Mouse (Mus musculus) hindbrain, postnatal 0 days (tissue): ENCODE data around the gene Atp1a4. TPM values are rescaled to one million over a fixed set of nuclear protein-coding genes. Genes with fewer than 3 reads are reported as not detected.

Experiments
- ATAC-seq: fragments of 200-750 bp; cut with Nextera tagmentation; 2 replicates; pipeline ENCODE4 v1.8.0; 2017; ENCODE audit warnings: mild to moderate bottlenecking, moderate TSS enrichment, moderate library complexity
- DNase-seq: peaks from one replicate; pipeline ENCODE4 v3.0.0-alpha.2; 2015; ENCODE audit warnings: low spot score
- H3K27ac ChIP-seq: fragments of 300-500 bp; sonication (generic); 2 replicates; pipeline ENCODE4 v1.5.1; 2014; ENCODE audit warnings: mild to moderate bottlenecking
- H3K27me3 ChIP-seq: fragments of 300-500 bp; sonication (generic); 2 replicates; pipeline ENCODE4 v1.6.1; 2014; ENCODE audit warnings: low read length, mixed read lengths; ENCODE audit not compliant: insufficient read depth
- H3K36me3 ChIP-seq: fragments of 300-500 bp; sonication (generic); 2 replicates; pipeline ENCODE4 v1.6.1; 2014; ENCODE audit warnings: low read length, mixed read lengths; ENCODE audit not compliant: insufficient read depth
- H3K4me1 ChIP-seq: fragments of 300-500 bp; sonication (generic); 2 replicates; pipeline ENCODE4 v1.6.1; 2014; ENCODE audit warnings: antibody characterized with exemption, low read length, mixed read lengths; ENCODE audit not compliant: insufficient read depth
- H3K4me2 ChIP-seq: fragments of 300-500 bp; sonication (generic); 2 replicates; pipeline ENCODE4 v1.6.1; 2014; ENCODE audit warnings: low read depth, mild to moderate bottlenecking, low read length, moderate library complexity, mixed read lengths
- H3K4me3 ChIP-seq: fragments of 300-500 bp; sonication (generic); 2 replicates; pipeline ENCODE4 v1.5.1; 2014; ENCODE audit warnings: low read length
- H3K9ac ChIP-seq: fragments of 300-500 bp; sonication (generic); replicated peaks from 2 replicates; pipeline ENCODE4 v1.6.1; 2014; ENCODE audit warnings: mild to moderate bottlenecking, low read length, moderate library complexity, mixed read lengths
- H3K9me3 ChIP-seq: fragments of 300-500 bp; sonication (generic); 2 replicates; pipeline ENCODE4 v1.6.1; 2016; ENCODE audit warnings: low read length, mixed read lengths
- CTCF ChIP-seq: IDR thresholded peaks from 2 replicates; pipeline ENCODE4 v1.5.1; 2016; ENCODE audit warnings: antibody characterized with exemption, control low read depth, low read depth
- WGBS: fragments of 180-500 bp; shearing (Covaris S2); extraction: QIAGEN DNeasy Blood & Tissue Kit; methylation state at CpG from one replicate; pipeline ENCODE4 v1.1.7; 2014; 5-methylcytosine and 5-hydroxymethylcytosine counted together
- polyA plus RNA-seq: library from polyadenylated mRNA; unstranded; fragments of >200 nt; fragmentation: Nextera tagmentation; extraction: Ambion mirVana; gene quantifications from 2 replicates; pipeline ENCODE4 v1.2.1, GENCODE M21; 2015
- total RNA-seq: library from RNA; depleted of rRNA; stranded (reverse); fragments of >200 nt; gene quantifications from 2 replicates; pipeline ENCODE4 v1.2.3, GENCODE M21; 2014

The Atp1a4 gene
- total and polyA plus RNA-seq, 2 experiments from 2014 or later: 0.05 to 0.10 TPM

DNA sequence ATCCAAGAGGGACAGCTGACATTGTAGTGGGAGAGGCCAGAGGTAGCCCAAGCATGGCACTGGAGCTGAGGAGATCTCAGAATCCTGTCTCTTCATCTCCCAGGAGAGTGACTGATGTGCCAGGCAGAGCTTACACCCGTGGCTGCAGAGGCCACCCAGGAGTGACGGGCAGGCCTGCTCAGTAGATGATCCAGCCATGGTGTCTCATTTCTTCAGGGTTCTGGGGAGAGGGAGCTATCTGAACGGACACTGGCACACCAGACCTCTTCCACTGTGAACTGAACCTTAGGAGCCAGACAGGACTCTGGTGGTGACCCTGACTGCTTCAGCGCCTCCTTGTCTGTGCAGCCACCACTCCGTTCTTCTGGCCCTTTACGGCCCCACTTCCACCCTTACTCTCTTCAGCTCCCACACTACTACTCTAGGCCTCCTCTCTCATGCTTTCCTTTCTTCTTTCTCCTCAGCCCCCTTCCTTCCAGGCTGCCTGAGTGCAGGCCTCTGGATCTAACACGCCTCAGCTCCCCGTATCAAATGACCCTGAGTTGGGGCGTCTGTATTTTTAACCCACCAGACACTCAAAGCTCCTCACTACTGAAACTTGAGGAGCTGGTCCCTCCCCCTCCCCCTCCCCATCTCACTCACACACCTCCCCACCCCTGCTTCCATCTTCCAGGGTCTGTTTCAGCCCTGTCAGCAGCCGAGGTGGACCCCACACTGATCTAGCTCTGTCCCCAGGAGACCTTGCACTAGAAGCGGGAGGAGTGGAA, 36.7 kb downstream of the Atp1a4 start:
- ATAC-seq: no peak
- no peak overlapping the region for H3K4me2 ChIP-seq
- TF ChIP-seq CTCF: no peak
- no peaks in the 10 kb centered on the region for H3K9me3 ChIP-seq
- no peak overlapping the region for H3K4me3 ChIP-seq
- no peaks in the 10 kb centered on the region for H3K27me3 ChIP-seq
- 0 out of 2 replicates have a peak, but pooled peaks cover 3% of the 10 kb centered on the region for H3K4me1 ChIP-seq
- H3K36me3 ChIP-seq: no peaks in the 10 kb centered on the region
- no peak for DNase-seq
- 45% methylated on average over 11 of the region's 11 CpGs for WGBS
- H3K27ac ChIP-seq: no peak overlapping the region
- no peak overlapping the region for H3K9ac ChIP-seq

DNA sequence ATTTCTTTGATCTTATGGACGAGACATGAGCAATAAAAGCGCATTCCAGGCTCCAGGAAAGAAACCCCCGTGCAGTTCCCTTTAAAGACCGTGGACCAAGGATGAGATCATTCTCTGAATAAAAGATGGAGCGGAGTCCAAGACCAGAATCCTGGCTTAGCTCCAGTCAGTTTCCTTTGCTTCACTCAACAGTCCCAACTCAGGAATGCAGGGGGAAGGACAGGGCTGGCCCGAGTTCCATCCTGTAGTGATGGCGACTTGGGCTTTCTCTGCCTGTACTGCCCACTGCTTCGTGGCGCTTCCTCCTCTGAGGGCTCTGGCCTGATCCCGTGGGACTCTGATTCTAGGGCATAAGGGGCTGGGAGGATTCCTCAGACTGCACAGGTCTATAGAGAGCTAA, 37.8 kb downstream of the Atp1a4 start:
- H3K4me1 ChIP-seq: 0 out of 2 replicates have a peak, but pooled peaks cover 3% of the 10 kb centered on the region
- ATAC-seq: peak; percentile 65
- 21% methylated on average over 10 of the region's 10 CpGs for WGBS
- H3K27ac ChIP-seq: 0 out of 2 replicates have a peak overlapping the region, but pooled peaks have one; percentile 56
- no peaks in the 10 kb centered on the region for H3K9me3 ChIP-seq
- no peaks in the 10 kb centered on the region for H3K36me3 ChIP-seq
- H3K4me2 ChIP-seq: no peak overlapping the region
- peak; percentile 81 for DNase-seq
- TF ChIP-seq CTCF: no peak; the same call in 1 of the 2 replicates
- no peak overlapping the region for H3K9ac ChIP-seq
- no peaks in the 10 kb centered on the region for H3K27me3 ChIP-seq
- H3K4me3 ChIP-seq: no peak overlapping the region

DNA sequence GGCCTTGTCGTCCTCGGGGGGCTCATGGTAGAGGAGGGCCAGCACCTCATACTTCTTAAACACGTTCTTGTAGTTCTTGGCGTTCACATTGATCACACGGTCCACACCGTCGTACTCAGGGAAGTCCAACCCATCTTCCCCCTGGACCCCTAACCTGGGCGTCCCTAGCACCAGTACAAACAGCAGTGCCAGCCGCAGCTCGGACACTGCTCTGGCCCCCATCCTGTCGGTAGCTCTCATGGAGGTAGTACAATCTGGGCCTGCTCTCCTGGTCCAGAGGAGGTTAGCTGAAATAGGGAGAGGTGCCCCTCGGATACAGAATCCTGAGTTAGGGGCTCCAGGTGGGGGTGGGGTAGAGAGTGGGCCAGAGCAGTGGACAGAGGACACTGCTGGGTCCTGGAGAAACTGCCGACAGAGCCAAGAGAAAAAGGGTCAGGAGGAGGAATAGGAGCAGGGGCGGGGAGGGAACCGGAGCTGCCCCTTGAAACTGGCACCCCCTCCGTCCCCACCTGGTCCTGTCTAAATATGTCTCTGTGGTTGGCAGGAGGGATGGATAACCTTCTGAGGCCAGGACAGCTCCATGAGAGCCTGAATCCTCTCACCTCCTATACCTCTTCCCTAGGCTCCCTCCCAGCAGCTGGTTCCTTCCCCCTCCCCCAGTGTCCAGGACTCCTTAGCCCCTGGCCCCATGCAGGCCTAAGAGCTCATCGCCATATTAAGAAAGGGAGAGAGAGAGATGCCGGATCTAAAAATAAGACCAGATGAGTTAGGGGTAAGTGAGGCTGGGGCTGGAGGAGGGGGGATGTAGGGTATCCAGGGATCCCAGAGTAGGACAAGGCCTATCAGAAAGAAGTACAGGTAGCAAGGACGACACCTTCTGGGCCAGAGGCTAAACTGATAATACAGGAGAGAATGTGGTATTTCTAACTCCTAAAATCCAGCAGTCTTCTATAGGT, 38.5 kb downstream of the Atp1a4 start, which contains the start of gene Casq1:
Gene Casq1, minus strand, starts transcription at position 418 of the 956 bp plus-strand sequence.
- 80% methylated on average over 19 of the region's 19 CpGs for WGBS
- 0 out of 2 replicates have a peak, but pooled peaks cover 3% of the 10 kb centered on the region for H3K4me1 ChIP-seq
- H3K27ac ChIP-seq: 0 out of 2 replicates have a peak within 1 kb of the TSS, but pooled peaks have one; percentile 56
- no peaks in the 10 kb centered on the region for H3K27me3 ChIP-seq
- no peak within 1 kb of the TSS for H3K9ac ChIP-seq
- no peak for TF ChIP-seq CTCF
- ATAC-seq (no peak), DNase-seq (no peak)
- no peak within 1 kb of the TSS for H3K4me2 ChIP-seq
- no peaks in the 10 kb centered on the region for H3K9me3 ChIP-seq
- no peaks in the 10 kb centered on the region for H3K36me3 ChIP-seq
- H3K4me3 ChIP-seq: no peak within 1 kb of the TSS

GRCm38 (mm10) chr1:172218164-172218910, 39.9 kb downstream of the Atp1a4 start:
- 51% methylated on average over 15 of the region's 15 CpGs for WGBS
- ATAC-seq: no peak

DNA sequence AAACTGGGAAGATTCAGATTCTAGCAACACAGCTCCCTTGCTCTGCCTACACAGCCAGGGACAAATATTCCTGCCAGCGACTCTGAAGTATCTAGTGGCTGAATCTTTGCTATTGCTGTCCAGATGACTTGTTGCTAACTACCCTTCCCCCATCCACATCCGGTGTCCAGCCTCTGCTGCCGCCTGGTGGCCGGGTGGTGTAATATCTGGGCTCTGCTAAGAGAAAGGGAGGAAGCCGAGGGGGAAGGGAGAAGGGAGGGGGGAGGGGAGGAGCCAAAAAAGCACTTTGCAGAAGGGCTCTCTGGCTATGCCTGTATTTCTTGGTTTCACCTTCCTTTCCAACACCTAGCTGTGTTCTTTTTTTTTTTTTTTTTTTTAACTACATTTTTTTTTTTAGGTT, 41.1 kb downstream of the Atp1a4 start:
- Histone ChIP-seq H3K9ac (no peak overlapping the region), H3K27me3 (no peaks in the 10 kb centered on the region), H3K4me2 (peak overlapping the region; percentile 42; the same call in 1 of the 2 replicates), H3K27ac (peak overlapping the region; percentile 74), H3K4me1 (peaks cover 9% of the 10 kb centered on the region), H3K4me3 (no peak overlapping the region), H3K36me3 (no peaks in the 10 kb centered on the region), H3K9me3 (no peaks in the 10 kb centered on the region)
- ATAC-seq (peak; percentile 77), DNase-seq (peak; percentile 91)
- WGBS: 4% methylated on average over 5 of the region's 5 CpGs
- peak; percentile 97 for TF ChIP-seq CTCF

More at GRCm38 (mm10) chr1:172218164-172218910, 39.9 kb downstream of the Atp1a4 start:
- no peak for DNase-seq
- H3K4me2 ChIP-seq: no peak overlapping the region
- TF ChIP-seq CTCF: no peak
- H3K27me3 ChIP-seq: no peaks in the 10 kb centered on the region
- no peaks in the 10 kb centered on the region for H3K36me3 ChIP-seq
- no peaks in the 10 kb centered on the region for H3K9me3 ChIP-seq
- H3K27ac ChIP-seq: no peak overlapping the region
- H3K4me3 ChIP-seq: no peak overlapping the region
- 0 out of 2 replicates have a peak, but pooled peaks cover 3% of the 10 kb centered on the region for H3K4me1 ChIP-seq
- no peak overlapping the region for H3K9ac ChIP-seq

DNA sequence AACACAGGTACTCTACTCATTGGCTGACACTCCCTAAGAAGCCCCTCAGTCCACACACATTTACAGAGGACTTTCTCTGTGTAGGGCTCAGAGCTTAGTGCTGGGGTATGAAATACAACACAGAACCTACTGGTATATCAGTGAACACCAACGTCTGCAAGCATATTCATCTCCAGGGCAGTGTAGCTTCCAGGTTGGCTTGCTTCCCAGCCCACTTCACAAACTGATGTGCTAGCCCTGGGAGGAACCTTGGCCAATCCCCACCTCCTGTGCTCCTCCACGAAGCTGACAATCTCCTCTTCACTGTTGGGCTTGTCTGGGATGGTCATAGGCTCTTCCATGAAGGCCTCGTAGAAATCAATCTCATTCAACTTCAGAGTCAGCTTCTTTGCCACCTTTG, 43.5 kb downstream of the Atp1a4 start:
- H3K4me3 ChIP-seq: no peak overlapping the region
- H3K27ac ChIP-seq: no peak overlapping the region
- H3K9ac ChIP-seq: no peak overlapping the region
- no peak for TF ChIP-seq CTCF
- peaks cover 9% of the 10 kb centered on the region for H3K4me1 ChIP-seq
- no peaks in the 10 kb centered on the region for H3K36me3 ChIP-seq
- DNase-seq: no peak
- no peak for ATAC-seq
- 46% methylated on average over 3 of the region's 3 CpGs for WGBS
- H3K4me2 ChIP-seq: no peak overlapping the region
- H3K27me3 ChIP-seq: no peaks in the 10 kb centered on the region
- H3K9me3 ChIP-seq: no peaks in the 10 kb centered on the region
